Mouse (Mus musculus) lung, embryonic 14.5 days (tissue): Measurements from ENCODE around the gene Gimap4. TPM values are rescaled to one million over a fixed set of nuclear protein-coding genes. Genes with fewer than 3 reads are reported as not detected.
A peak's percentile ranks its signal among the peaks of the same experiment; 100 is the strongest.

Experiments
- ATAC-seq: fragments of 200-750 bp; cut with Nextera tagmentation; 2 replicates; pipeline ENCODE4 v1.8.0; 2017; ENCODE audit warnings: mild to moderate bottlenecking, moderate TSS enrichment, moderate library complexity; ENCODE audit not compliant: insufficient read depth
- DNase-seq: peaks from one replicate; pipeline ENCODE4 v3.0.0-alpha.2; 2015
- H3K27ac ChIP-seq: fragments of 300-500 bp; sonication (generic); 2 replicates; pipeline ENCODE4 v1.5.1; 2014; ENCODE audit warnings: low read depth, mild to moderate bottlenecking, moderate library complexity
- H3K27me3 ChIP-seq: fragments of 300-500 bp; sonication (generic); 2 replicates; pipeline ENCODE4 v1.6.1; 2014; ENCODE audit warnings: low read length, control low read depth; ENCODE audit not compliant: insufficient read depth
- H3K36me3 ChIP-seq: fragments of 300-500 bp; sonication (generic); 2 replicates; pipeline ENCODE4 v1.6.1; 2014; ENCODE audit warnings: control low read depth; ENCODE audit not compliant: insufficient read depth
- H3K4me1 ChIP-seq: fragments of 300-500 bp; sonication (generic); 2 replicates; pipeline ENCODE4 v1.6.1; 2014; ENCODE audit warnings: antibody characterized with exemption, control low read depth; ENCODE audit not compliant: insufficient read depth
- H3K4me2 ChIP-seq: fragments of 300-500 bp; sonication (generic); 2 replicates; pipeline ENCODE4 v1.6.1; 2014; ENCODE audit warnings: mild to moderate bottlenecking
- H3K4me3 ChIP-seq: fragments of 300-500 bp; sonication (generic); 2 replicates; pipeline ENCODE4 v1.5.1; 2014; ENCODE audit warnings: low read depth, low read length
- H3K9ac ChIP-seq: fragments of 300-500 bp; sonication (generic); 2 replicates; pipeline ENCODE4 v1.6.1; 2014
- H3K9me3 ChIP-seq: fragments of 300-500 bp; sonication (generic); 2 replicates; pipeline ENCODE4 v1.6.1; 2016; ENCODE audit warnings: low read depth, low read length, control low read depth
- CTCF ChIP-seq: IDR thresholded peaks from 2 replicates; pipeline ENCODE4 v1.5.1; 2016; ENCODE audit warnings: antibody characterized with exemption, low read depth
- whole genome bisulfite sequencing: fragments of 180-500 bp; shearing (Covaris S2); extraction: QIAGEN DNeasy Blood & Tissue Kit; methylation state at CpG from one replicate; pipeline ENCODE4 v1.1.7; 2014; 5-methylcytosine and 5-hydroxymethylcytosine counted together
- polyA plus RNA-seq: library from polyadenylated mRNA; unstranded; fragments of >200 nt; fragmentation: Nextera tagmentation; extraction: Ambion mirVana; gene quantifications from 2 replicates; pipeline ENCODE4 v1.2.1, GENCODE M21; 2014

The Gimap4 gene
- 25.6 and 27.8 TPM in 2 replicates for polyA plus RNA-seq

DNA sequence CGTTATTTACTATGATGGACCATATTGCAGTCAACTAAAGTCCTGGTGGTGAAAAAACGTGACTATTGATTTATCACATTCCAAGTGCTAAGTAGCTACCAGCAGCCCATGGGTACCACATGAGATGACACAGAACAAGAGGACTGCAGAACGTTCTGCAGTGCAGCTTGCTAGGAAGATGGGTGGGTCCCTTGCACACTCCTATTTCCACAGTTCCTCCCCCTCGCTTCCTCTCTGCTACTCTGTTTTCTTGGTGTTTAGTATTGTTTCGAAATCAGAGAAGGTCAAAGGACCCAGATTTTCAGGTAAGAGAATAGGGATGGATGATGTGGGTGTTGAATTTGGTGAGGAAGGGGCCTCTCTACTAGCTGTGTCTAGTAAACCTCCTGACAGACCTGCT is at the start of gene Gimap4:
Gimap4 (plus strand) TSS at position 231 of the 400 bp plus-strand sequence.
- ATAC-seq (no peak), DNase-seq (no peak)
- no peak for TF ChIP-seq CTCF
- Histone ChIP-seq H3K27ac (0 out of 2 replicates have a peak within 1 kb of the TSS, but pooled peaks have one; percentile 42), H3K36me3 (no peaks in the 10 kb centered on the region), H3K4me3 (no peak within 1 kb of the TSS), H3K9me3 (no peaks in the 10 kb centered on the region), H3K27me3 (no peaks in the 10 kb centered on the region), H3K4me2 (peak within 1 kb of the TSS; percentile 39; the same call in 1 of the 2 replicates), H3K4me1 (no peaks in the 10 kb centered on the region), H3K9ac (no peak within 1 kb of the TSS)
- WGBS: 59% methylated on average over 5 of the region's 5 CpGs

DNA sequence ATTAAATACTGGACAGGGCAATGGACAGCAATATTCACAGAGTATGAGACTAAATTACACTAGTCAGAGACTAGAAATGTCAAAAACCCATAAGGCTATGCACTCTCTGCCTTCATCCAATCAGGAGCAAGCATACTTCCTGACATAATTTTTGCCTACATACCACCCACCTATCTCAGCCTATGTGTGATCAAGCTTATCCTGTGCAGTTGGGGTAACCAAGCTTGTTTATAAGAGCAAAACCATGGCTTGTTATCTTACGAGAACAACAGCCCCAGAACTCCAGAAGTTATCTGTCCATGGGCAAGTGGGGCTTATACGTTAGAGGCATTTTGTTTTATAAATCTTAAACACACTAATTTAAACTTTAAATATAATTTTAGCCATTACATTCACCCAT is 49.2 kb upstream of the Gimap4 start:
- Histone ChIP-seq H3K27me3 (no peaks in the 10 kb centered on the region; the same call in 1 of the 2 replicates), H3K36me3 (no peaks in the 10 kb centered on the region), H3K4me1 (no peaks in the 10 kb centered on the region), H3K4me2 (no peak overlapping the region), H3K9ac (no peak overlapping the region), H3K4me3 (no peak overlapping the region), H3K9me3 (no peaks in the 10 kb centered on the region), H3K27ac (no peak overlapping the region)
- no peak for TF ChIP-seq CTCF
- 71% methylated on average over 2 of the region's 2 CpGs for WGBS
- no peak for ATAC-seq
- no peak for DNase-seq

DNA sequence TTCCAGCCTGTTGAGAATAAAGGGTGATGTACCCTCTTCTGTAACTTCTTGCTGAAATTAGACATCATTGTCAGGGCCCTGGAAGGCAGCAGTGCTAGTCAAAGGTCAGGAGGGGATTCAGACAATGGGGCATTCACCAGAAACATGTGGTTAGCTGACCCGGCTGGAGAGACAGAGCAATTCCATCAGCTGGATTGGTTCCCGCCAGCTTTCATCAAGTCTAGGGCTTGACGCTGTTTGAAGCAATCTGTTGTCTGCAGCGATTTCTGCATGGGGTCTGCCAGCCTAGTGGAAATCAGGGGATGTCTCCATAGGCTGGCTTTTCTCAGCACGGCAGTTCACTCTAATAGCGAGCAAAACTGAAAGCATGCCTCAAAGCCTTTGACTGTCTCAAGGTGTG is 47.8 kb upstream of the Gimap4 start:
- no peaks in the 10 kb centered on the region for H3K27me3 ChIP-seq
- 59% methylated on average over 6 of the region's 6 CpGs for WGBS
- no peak overlapping the region for H3K27ac ChIP-seq
- no peak overlapping the region for H3K9ac ChIP-seq
- no peak overlapping the region for H3K4me3 ChIP-seq
- H3K4me1 ChIP-seq: no peaks in the 10 kb centered on the region
- H3K4me2 ChIP-seq: no peak overlapping the region
- H3K36me3 ChIP-seq: no peaks in the 10 kb centered on the region
- no peak for ATAC-seq
- TF ChIP-seq CTCF: no peak
- DNase-seq: no peak
- no peaks in the 10 kb centered on the region for H3K9me3 ChIP-seq

DNA sequence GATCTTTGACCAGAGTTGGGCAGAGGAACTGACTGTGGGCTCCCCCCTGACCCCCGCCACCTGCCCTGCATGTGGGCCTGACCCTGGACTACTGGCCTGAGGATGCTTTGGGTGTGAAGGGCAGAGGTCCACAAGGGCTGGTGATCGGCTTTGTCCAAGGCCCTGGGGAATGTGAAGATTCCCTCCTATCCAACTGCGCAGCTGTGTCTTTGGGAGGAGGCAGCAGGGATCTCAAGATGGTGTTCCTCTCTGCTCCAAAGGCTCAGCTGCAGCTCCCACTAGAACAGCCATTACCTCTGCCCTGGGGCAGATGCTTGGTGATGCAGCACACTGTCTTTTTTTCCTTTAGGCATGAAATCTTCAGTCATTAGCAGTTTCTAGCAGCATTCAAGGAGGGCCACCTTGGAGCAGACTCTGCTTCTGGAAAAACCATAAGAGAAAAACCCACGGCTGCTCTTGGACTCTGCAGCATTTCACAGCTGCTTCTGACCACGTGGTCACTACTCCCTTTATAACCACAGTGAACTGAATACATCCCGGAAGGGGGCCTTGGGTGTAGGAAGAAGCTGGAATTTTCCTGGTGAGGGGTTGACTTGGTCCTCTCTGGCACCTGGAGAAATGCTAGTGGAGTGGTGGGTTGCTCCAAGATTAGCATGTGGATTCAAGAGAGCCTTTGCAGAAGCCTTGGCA is 46.4 kb upstream of the Gimap4 start:
- no peaks in the 10 kb centered on the region for H3K9me3 ChIP-seq
- no peak for TF ChIP-seq CTCF
- H3K4me2 ChIP-seq: no peak overlapping the region
- no peaks in the 10 kb centered on the region for H3K4me1 ChIP-seq
- H3K9ac ChIP-seq: no peak overlapping the region
- 58% methylated on average over 6 of the region's 6 CpGs for WGBS
- no peaks in the 10 kb centered on the region for H3K36me3 ChIP-seq
- H3K4me3 ChIP-seq: no peak overlapping the region
- no peaks in the 10 kb centered on the region for H3K27me3 ChIP-seq
- no peak for DNase-seq
- no peak for ATAC-seq
- no peak overlapping the region for H3K27ac ChIP-seq

DNA sequence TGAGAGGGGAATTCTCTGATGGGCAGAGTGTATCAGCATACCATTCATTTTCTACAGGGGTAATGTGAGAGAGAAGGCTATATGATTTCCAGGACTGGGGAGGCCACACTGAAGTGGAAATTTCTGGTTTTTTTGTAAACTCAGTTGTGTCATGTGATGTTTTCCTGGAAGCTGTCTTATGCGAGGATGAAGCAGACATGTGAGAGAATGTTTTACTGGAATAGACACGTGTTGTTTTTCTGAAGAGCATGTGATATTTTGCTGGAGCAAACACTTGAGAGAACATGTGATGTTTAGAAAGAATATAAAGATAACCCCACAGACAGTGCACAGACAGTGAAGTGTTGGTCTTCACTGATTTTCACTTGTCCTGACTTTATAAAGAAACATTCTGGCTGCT is 45.8 kb upstream of the Gimap4 start:
- Histone ChIP-seq H3K9me3 (no peaks in the 10 kb centered on the region), H3K4me3 (no peak overlapping the region), H3K36me3 (no peaks in the 10 kb centered on the region), H3K4me2 (no peak overlapping the region), H3K4me1 (no peaks in the 10 kb centered on the region), H3K27me3 (no peaks in the 10 kb centered on the region), H3K27ac (no peak overlapping the region), H3K9ac (no peak overlapping the region)
- DNase-seq (no peak), ATAC-seq (no peak)
- 49% methylated on average over 2 of the region's 2 CpGs for WGBS
- TF ChIP-seq CTCF: no peak

DNA sequence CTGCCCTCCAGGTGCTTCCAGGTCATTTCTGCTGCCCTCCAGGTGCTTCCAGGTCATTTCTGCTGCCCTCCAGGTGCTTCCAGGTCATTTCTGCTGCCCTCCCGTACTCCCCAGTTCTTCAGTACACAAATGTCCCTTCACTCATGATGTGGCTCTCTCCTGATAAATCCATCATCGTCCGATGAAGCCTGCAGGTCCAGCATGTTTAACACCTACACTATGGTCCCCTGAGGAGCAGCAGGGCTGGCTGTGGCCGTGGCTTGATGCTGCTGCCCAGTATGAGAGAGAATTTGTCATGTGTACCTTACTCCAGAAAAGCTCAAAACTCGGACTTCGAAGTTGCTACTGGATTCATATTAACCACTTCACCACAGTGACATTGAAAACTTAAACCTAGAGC is 43.0 kb upstream of the Gimap4 start:
- DNase-seq: no peak
- Histone ChIP-seq H3K4me3 (no peak overlapping the region), H3K4me1 (no peaks in the 10 kb centered on the region), H3K36me3 (no peaks in the 10 kb centered on the region), H3K4me2 (no peak overlapping the region), H3K27ac (no peak overlapping the region), H3K9ac (no peak overlapping the region), H3K9me3 (no peaks in the 10 kb centered on the region), H3K27me3 (no peaks in the 10 kb centered on the region)
- 61% methylated on average over 6 of the region's 6 CpGs for WGBS
- TF ChIP-seq CTCF: no peak
- ATAC-seq: no peak

DNA sequence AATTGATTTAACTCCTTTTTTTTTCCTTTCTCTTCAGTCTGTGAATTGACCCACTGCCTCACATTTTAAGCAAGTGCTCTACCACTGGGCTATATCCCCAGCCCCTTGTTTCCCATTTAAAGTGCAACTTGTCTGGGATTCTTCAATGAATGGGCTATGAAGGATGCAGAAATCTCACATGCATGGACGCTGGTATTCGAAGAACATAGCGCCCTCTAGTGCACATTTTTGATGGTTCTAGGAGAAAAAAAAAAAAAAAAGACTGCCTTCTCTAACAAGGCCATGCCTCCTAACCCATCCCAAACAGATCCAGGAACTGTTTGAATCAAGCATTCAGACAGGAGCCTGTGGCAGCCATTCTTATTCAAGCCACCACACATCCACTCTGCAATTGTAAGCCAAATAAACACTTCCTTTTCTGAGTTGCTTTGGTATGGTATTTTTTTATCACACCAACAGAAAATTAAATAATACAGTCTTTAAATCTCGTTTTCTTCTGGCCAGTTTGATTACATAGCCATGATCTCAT is 41.5 kb upstream of the Gimap4 start:
- H3K9me3 ChIP-seq: no peaks in the 10 kb centered on the region
- peak; percentile 92 for DNase-seq
- H3K4me1 ChIP-seq: no peaks in the 10 kb centered on the region
- no peak overlapping the region for H3K4me2 ChIP-seq
- no peaks in the 10 kb centered on the region for H3K27me3 ChIP-seq
- peak; percentile 71 for TF ChIP-seq CTCF
- H3K36me3 ChIP-seq: no peaks in the 10 kb centered on the region
- H3K4me3 ChIP-seq: no peak overlapping the region
- H3K9ac ChIP-seq: no peak overlapping the region
- WGBS: 18% methylated on average over 4 of the region's 4 CpGs
- H3K27ac ChIP-seq: no peak overlapping the region
- no peak; the same call in 1 of the 2 replicates for ATAC-seq
